Mouse (Mus musculus) frontal cortex, postnatal 25 days (tissue): ENCODE data around the gene Hs6st1.

ENCODE experiments used
- DNase-seq, 2 experiments: peaks; one replicate each; pipeline ENCODE4 v3.0.0; 2022; ENCODE audit warnings: low spot score in 2 of 2

The Hs6st1 gene

DNA sequence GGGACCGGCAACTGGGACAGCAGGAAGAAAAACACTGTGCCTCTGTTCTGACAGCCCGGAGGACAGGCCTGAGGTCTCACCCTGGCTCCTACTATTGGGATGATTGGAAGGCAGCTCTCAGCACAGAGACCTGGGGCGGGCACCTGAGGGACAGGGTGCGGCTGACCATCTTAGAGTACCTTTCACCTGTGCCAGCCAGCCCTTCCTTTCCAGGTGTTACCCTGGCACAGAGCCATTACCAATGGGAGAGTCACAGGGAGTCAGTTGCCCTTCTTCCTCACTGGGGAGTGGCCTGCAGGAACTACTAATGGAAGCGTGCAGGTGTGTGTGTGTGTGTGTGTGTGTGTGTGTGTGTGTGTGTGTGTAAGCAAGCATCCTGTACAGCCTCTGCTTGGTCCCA is 15.4 kb downstream of the Hs6st1 start:
- DNase-seq: no peak

DNA sequence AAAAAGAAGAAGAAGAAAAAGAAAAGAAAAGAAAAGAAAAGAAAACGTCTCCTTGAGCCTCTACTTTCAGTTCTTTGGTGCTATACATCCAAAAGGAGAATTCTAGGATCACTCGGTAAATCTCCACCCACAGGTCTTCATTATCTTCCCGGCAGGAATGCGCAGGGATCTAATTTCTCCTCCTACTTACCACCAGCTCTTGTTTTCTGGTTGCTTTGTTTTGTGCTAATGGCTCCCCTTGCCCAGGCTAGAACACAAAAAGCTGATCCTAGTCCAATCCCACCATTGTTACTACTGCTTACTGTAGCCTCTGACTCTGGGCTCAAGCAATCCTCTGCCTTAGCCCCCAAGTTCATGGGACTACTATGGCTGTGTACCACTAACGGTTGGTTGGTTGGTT is 16.9 kb downstream of the Hs6st1 start:
- no peak for DNase-seq

DNA sequence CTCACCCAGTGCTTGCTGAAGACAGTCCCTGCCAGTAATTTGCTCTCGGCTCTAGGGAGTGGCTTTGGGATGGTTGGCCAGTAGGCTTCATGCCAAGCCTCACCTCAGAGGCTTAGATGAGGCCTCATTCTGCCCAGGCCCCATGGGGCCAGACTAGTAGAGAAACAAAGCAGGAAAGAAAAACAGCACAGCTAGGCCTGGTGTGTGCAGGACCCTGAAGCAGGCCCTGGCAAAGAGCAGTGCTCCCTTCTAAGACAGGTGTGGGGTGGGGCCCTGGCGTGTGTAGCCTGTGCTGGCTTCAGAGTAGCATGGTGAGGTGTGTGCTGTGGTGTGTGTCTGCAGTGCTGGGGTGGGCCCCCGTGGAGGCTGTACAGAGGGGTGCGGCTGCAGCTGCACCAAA is 20.2 kb downstream of the Hs6st1 start:
- DNase-seq: no peak

DNA sequence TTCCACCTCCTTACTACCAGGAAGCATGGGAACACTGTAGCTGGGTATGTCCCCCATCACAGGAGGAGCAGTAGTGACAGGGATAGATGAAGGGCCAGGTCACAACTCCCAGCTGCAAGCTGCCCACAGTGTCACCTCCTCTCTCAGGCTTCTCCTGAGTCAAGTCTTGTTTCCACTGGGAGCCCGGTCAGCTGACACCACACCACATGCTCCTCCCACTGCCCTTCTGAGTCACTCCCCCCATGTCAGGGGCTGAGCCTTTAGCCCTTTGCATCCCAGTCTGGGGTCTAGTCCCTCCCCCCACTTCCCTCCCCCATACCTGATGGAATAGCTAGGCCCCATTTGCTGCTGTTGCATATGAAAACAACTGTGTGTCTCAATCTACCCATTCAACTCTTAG is 21.3 kb downstream of the Hs6st1 start:
- DNase-seq: no peak

- DNase-seq: no peak
Observed at GRCm38 (mm10) chr1:36090011-36090721, 22.0 kb downstream of the Hs6st1 start.

DNA sequence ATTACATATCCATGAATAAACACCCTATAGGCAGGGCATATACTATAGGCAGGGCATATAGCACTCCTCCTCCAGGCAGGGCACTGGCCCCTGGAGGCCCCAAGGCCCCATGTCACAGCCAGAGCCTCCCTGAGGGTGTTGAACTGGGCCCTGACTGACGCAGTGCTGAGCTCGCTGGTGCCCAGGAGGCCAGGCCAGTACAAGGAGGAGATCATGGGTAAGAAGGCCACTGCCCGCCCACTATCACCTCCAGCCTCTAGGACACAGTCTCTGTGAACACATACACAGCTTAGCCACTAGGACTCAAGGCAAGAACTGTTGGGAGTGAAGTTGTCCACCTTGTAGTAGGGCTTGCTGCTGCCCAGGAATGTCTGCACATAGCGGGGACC is 22.5 kb downstream of the Hs6st1 start:
- DNase-seq: no peak

DNA sequence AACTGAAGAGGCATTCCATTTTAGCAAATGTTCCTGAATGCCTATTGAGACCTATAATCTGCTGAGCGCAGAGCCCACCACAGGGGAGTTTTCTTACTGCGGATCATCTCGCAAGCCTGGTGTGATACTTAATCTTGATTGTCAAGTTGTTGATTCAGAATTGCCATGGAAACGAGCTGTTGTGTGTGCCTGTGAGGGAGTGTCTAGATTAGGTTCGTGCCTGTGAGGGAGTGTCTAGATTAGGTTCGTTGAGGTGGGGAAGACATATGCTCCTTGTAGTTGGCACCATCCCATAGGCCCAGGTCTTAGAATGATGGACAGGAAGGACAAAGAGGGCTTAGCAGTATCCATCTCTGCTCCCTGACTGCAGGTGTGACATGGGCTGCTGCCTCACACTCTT is 23.0 kb downstream of the Hs6st1 start:
- no peak for DNase-seq

- no peak for DNase-seq
Observed at GRCm38 (mm10) chr1:36093741-36094140, 25.5 kb downstream of the Hs6st1 start.

DNA sequence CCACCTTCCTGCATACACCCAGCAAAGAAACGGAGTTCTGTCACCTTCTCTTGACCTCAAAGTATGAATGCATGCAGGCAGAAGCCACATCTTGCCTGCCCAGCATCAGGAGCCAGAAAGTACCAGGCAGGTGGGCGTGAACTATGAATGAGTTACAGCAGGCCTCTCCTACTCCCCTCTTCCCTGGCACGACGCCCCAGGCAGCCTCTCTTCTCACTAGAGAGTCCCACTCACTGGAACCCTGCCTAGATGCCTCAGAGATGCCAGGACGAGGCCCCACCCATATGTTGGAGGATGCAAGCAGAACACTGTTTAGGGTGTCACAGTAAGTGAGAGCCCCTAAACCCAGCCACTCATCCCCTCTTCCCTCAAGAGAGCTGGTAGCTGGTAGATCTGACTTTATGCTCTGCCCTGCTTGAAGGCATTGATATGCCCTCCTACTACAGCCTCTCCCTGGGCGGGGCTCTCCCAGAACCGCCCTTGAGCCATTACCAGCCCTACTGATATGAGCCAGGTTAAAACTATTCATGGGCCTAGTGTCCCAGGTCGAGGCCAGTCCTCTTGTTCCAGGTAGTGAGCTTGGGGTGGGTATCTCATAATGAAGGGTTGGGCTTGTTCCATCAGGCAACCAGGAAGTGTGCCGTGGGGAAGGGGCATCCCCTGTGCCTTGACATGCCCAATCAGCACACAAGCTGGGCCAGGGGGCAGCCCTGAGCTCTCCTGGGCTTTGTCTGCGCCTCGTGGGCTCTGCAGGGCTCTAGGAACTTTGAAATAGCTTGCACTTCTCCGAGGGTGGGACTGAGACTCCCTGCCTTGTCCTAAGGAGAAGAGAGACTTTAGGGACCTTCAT is 27.4 kb downstream of the Hs6st1 start:
- peak; percentile 66 to 83 for DNase-seq

DNA sequence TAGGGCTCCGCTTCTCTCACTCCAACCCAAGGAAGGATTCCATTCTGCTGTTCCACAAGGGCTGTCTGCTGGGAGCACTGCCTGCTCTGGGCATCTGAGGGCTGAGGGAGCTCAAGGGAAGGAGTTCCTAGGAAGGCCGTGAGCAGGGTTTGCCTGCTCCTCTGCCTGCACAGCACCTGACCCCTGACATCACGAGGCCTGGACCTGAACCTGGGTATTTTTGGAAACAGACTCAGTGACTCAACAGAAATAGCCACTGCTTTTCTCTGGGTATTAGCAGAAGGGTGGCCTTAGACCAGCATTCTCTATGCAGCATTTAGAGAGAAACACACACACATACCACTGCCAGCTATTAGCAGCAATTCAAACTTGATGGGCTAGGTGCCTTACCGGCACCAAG is 30.2 kb downstream of the Hs6st1 start:
- no peak for DNase-seq

DNA sequence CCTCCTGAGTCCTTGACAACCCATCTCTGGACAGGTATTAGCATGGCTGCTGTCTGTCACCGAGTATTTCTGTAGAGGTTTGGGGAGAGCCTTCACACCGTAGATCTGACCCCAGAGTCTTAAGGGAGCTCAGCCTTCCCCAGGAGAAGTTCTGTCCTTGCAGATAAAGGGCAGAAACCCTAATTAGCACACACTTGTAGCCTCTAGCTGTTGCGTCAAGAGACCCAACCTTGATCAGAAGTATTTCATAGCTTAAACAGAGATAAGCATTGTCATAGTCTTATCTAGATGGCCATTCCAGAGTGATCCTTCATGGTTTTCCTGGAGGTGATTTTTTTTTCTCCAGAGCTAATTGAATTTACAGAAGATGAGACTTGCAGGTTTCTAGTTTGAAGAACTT is 32.2 kb downstream of the Hs6st1 start:
- no peak for DNase-seq

- no peak for DNase-seq
Observed at GRCm38 (mm10) chr1:36105917-36106706, 37.9 kb downstream of the Hs6st1 start.

DNA sequence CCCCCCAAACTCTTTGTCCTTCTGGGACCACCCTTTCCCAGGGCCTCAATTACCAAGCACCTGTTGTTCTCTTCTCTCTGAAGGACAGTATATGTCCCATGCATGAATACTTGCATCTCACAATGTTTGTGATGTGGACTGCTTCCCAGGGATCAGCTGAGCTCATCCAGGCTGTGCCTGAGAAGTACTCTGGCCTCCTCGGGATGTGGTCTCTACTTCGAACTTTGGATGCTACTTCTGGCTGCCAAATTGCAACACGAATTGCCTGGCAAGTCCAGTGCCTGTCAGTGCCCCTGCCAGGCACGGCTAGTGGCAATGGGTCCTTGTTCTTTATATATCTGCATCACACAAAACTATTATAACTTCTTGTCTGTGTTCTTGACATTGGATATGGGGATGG is 41.8 kb downstream of the Hs6st1 start:
- DNase-seq: no peak

- DNase-seq: no peak
Observed at GRCm38 (mm10) chr1:36112665-36113064, 44.5 kb downstream of the Hs6st1 start.

DNA sequence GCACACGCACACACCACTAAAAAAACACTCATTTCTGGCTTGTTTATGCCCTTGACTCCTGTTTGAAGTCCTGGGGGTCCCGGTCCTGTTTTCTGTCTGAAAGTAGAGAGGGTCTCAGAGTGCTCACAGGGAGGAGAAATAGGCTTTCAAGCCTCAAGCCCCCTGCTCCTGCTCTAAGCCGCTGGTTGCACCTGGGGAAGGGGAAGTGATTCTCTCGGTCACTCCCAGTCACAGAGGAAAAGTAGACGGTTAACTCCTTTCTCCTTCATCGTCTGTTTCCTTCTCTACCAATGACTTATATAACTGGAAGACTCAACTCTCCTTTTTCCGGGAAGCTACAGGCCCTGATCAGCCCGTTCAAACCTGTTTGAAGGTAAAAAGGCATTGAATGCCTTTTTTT is 45.5 kb downstream of the Hs6st1 start:
- no peak for DNase-seq

- DNase-seq: no peak
Observed at GRCm38 (mm10) chr1:36114844-36115243, 46.6 kb downstream of the Hs6st1 start.

DNA sequence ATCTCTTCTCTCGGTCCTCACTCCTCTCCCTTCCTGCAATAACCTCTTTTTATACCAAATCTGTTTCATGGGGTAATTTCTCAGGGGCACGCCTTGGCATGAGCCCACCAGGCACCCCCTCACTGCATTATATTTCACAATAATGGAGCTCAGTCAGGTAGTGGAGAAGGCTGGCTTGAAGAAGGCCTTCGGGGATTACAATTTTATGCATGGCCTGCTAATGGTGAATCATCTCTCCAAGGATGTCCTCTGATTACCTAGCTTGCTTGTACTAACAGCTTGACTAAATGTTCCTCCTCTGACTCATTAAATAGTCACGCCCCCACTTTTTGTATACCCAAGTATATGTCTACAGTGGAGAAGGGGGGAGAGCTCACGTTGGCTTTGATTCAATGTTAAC is 48.3 kb downstream of the Hs6st1 start:
- no peak for DNase-seq

DNA sequence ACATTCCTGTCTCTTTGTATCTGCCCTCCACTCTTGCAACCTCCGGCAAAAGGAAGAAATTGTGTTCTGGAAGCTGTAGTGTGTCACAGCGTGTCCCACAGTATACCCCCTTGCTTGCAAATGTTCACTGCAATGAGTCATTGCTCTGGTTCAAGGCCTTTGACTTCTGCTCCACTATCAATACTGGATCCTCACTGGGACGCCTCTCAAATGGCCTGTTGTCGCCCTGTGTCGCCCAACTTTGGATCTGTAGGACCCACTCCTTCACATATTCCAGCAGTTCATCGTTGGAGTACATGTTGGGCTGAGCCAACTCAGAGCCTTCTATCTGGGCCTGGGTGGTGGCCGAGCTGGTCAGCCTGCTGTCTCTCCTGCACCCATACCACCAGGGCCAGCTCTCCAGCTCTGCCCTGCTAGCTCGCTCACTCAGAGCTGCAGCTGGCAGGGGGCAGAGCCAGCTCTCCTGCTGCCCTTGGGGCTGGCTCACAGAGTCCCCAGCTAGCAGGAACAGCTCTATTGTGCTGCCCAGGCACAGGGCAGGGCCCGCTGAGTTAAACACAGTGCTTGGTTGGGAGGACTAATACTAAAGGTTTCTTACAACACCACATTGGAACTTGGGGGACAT is 50.0 kb downstream of the Hs6st1 start:
- DNase-seq: no peak

DNA sequence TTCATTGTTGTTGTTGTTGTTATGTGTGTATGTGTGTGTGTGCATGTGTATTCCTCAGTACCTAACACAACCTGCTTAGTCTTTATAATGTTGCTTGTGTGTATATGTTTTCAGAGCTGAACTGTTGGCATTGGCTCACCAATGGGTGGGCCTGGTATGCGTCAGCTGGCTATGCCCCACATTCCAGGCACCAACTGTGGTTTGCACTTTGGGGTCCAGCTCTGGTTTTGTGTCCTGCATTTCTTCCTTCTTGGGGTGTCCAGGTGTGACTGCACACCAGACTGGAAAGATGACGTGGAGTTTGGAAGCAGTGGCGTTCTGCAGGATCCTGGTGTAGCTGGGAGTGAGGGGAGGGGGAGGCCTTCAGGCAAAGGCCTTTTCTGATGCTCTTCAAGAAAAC is 50.8 kb downstream of the Hs6st1 start:
- no peak for DNase-seq

- no peak for DNase-seq
Observed at GRCm38 (mm10) chr1:36119426-36119825, 51.2 kb downstream of the Hs6st1 start.

GRCm38 (mm10) chr1:36121172-36121571 is 53.0 kb downstream of the Hs6st1 start:
- DNase-seq: no peak

- DNase-seq: no peak
Observed at GRCm38 (mm10) chr1:36125076-36125475, 56.9 kb downstream of the Hs6st1 start.
